Mouse (Mus musculus): Measurements from ENCODE around the gene Olfr1344.
A peak's percentile ranks its signal among the peaks of the same experiment; 100 is the strongest.
"Not testable (repeated sequence)": the region's sequence is repeated elsewhere in the genome, so short reads cannot be mapped to it uniquely, and the experiment has no call there.

The Olfr1344 gene

GRCm38 (mm10) chr7:6438388-6438787, at the start of gene Olfr1344:
Gene Olfr1344, plus strand, starts transcription at chr7:6438688.
- DNase-seq (ENCODE audit: low read depth): no peak

- no peak for DNase-seq (ENCODE audit: low read depth)
These were observed 49.5 kb upstream of the Olfr1344 start for GRCm38 (mm10) chr7:6388971-6389370.

DNA sequence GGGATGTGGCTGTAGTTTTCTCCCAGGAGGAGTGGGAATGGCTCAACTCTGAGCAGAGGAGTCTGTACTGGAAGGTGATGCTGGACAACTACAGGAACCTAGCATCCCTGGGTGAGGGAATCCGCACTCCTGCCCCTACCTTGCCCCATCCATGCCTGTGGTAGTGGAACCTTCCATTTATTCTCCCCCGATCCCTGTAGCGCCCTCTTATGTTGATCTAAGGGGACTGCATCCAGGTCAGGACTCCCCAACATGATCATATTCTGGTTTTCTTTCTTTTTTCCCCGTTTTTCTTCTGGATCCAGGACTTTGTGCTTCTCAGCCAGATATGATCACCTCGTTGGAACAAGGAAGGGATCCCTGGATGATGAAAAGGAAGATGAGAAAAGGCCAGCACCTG, 49.0 kb upstream of the Olfr1344 start:
- no peak for DNase-seq (ENCODE audit: low read depth)

DNA sequence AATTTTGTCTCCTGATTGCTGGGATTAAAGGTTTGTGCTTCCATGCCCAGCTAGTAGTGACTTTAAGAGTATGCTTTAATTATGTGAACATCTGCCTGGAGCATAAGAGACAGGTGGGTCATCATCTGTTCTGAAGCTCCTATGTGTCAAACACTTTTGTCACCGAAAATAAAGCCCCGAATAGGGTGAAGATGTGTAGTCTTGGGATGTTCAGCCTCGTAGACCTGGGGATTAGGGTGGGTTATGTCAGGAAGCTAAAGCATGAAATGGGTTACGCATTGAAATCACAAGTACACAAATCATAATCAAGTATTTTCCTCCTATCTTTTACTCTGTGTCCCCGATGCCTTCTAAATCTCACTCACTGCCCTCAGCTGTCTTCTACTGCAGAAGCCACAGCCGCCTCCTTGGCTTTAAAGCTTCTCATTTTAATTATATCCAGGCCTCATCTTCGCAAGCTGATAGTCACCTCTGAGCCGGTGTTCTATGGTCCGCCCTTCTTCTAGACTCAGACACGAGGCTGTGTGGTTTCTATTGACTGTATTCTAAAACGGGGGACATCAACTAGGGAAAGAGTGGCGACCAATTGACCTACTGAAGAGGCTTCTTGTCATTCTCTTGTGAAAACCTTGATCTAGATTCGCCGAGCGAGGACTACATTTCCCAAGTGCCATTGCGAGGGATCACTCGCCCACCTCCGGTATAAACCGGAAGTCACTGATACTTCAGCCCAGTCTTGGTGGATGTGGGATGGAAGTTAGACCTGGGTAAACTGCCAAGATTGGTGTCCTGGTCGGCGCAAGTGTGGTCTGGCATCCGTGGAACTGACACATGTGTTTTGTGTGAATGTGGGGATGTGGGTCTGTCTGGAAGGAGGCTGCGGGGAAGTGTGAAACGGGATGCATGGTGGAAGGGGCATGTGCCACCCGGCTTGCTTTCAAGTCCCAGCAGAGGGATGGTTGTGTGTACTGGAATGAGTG, 40.2 kb upstream of the Olfr1344 start, which contains the start of gene Smim17:
Gene Smim17, plus strand, starts transcription at position 720 of the 980 bp plus-strand sequence.
- peak; percentile 31 for DNase-seq (ENCODE audit: low read depth)

DNA sequence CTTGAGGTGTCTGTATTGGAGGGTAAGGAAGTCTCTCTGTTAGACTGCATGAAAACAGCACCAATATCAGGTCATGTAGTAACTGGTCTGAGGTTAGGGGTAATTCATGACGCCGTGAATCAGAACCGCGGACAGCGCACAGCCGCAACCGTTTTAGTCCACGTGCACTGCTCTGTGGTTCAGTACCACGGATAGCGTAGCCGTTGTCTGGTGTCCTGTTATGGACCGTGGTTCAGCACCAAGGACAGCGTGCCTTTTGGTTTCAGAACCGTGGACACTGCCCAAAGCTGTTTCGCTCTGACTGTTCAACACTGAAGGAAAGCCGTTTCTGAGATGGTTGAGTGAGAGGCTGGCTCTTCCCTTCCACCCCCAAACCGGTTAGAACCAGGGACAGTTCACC, 28.4 kb upstream of the Olfr1344 start, which contains the start of gene Gm20715:
Gene Gm20715, plus strand, starts transcription at position 235 of the 400 bp plus-strand sequence.
- DNase-seq (ENCODE audit: low read depth): peak; percentile 97

DNA sequence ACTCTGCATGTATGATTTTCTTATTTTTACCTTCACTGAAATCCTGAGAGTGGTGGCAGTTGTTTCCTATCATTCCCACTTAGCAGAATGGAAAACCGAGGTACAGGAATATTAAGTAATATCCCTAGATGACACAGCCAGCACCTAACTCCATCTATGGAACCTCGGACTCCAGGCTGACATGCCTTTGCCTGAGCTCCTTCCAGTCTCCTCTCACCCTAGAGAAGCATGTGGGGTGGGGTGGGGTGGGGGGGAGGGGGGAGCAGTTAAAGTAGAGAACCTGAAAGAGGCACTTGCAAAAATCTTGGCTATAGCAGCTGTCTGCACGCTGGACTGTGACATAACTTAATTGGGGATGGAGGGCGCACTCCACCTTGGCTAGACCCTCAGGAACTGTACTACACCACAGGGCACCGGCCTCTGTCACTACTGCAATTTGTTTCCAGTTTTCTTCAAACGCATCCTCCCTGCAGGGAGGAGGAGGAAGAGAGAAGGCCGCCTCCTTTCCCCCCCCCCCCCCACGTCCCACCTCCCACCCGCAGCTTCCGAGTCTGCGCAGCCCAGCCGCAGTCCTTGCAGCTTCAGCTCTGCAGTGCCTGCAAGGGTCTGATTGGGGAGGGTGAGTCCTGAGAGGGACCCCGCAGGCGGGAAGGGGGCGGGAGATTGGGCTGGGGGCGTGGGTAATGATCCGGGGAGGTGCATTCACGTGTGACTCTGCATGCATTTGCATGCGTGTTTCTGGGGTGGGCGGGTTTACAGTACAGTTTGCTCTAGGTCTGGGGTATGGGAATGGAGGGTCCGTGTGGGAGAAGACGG, 23.7 kb upstream of the Olfr1344 start:
- no peak for DNase-seq (ENCODE audit: low read depth)

DNA sequence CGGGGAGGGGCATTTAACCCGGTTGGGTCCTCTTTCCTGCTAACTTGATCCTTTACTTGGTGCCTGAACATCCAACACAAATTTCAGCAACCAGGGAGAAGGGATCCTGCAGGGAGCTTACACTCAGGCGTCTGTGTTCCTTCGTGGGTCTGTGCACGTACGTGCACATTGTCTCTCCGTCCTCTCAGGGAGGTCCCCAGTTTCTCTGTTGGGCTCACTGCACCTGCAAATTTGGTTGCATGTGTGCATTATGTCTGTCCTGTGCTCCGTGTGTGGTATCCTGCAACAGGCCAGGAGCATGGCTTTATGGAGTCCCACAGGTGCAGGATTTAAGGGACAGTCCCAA, 23.1 kb upstream of the Olfr1344 start:
- no peak for DNase-seq (ENCODE audit: low read depth)

- no peak for DNase-seq (ENCODE audit: low read depth)
These were observed 18.6 kb upstream of the Olfr1344 start for GRCm38 (mm10) chr7:6419894-6420293.

DNA sequence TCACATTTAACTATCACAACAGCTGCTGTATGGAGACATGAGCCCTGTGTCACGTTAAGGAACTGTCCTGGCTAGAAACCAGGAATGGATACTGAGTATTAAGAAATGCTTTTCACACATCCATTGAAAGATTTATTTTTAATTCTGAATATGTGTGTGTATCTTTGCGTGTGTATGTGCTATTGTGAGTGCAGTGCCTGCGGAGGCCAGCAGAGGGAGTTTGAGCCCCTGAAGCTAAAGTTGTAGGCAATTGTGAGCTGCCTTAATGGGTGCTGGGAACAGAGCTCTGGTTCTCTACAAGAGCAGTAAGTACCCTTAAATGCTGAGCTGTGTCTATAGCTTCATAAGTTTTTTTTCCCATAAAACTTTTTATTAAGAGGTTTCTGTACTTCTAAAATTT, 9.1 kb upstream of the Olfr1344 start:
- DNase-seq (ENCODE audit: low read depth): no peak

- peak; percentile 14 for DNase-seq (ENCODE audit: low read depth)
These were observed 8.1 kb upstream of the Olfr1344 start for GRCm38 (mm10) chr7:6430342-6430741.

GRCm38 (mm10) chr7:6441173-6441572, 2.7 kb downstream of the Olfr1344 start:
- DNase-seq (ENCODE audit: low read depth): no peak

GRCm38 (mm10) chr7:6447771-6448170, 9.3 kb downstream of the Olfr1344 start:
- DNase-seq (ENCODE audit: low read depth): no peak

DNA sequence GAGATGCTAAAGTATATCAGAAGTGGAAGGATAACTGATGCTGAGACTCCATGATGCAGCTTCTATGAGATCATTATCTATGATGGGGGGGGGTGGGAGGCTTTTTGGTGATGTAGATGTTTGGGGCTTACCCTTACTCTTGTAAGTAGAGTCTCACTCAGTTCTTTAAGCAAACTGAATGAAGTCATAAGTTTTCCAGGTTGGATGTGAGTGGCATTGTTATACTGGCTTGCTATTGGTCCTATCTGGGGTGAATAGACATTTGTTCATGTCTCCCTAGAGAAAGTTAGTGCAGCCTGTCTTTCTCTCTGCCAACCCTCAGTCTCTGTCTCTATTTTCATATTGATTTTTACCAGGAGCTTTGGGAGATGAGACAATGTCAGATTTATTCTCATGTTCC, 17.4 kb downstream of the Olfr1344 start, which contains the start of gene Olfr1336:
Gene Olfr1336, plus strand, starts transcription at position 301 of the 400 bp plus-strand sequence.
- no peak for DNase-seq (ENCODE audit: low read depth)

GRCm38 (mm10) chr7:6456399-6456798, 17.9 kb downstream of the Olfr1344 start:
- no peak for DNase-seq (ENCODE audit: low read depth)

DNA sequence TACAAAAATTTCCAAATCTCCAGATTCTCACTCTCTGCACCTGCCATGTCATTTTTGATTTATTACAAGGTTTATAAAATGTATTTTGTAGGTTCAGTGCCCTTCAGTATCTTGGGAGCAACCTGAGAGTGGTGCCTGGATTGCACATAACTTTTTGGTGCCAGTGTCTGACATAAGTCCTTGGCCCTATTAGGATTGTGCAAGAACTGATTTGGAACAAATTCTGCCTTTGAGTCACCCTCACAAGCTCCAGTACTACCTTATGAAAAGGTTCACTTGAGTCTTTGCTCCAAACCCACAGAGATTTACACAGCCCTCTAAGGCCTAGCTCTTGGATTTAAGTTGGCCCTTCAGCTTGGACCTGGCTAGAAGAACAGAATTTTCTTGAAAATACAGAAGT, 28.5 kb downstream of the Olfr1344 start, which contains the start of gene Olfr1346:
Gene Olfr1346, plus strand, starts transcription at position 151 of the 400 bp plus-strand sequence.
- DNase-seq (ENCODE audit: low read depth): no peak

GRCm38 (mm10) chr7:6477633-6478032, 39.1 kb downstream of the Olfr1344 start:
- not testable (repeated sequence) for DNase-seq (ENCODE audit: low read depth)

DNA sequence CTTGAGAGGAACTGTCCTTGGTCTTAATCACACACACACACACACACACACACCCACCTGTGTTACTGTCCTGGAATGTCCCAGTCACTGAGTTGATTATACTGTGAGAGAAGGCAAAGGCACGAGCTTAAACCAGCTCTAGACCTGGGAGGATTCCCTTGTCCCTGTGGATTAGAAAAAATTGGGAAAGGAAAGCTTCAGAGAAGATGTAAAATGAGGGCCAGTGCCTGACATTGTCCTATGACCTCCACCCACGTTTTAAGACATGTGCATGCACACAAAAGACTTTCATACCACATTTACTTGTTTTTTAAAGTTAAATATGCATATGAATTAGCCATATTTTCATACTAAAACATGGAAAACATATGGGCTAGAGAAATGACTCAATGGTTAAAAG, 48.4 kb downstream of the Olfr1344 start, which contains the start of gene Olfr5:
Gene Olfr5, minus strand, starts transcription at position 101 of the 400 bp plus-strand sequence.
- DNase-seq (ENCODE audit: low read depth): no peak

Measured in c-Kit-positive CD71-positive TER-119-negative erythroid progenitor cells, embryonic 14.5 days (primary cell).